Mouse (Mus musculus): Measurements from ENCODE around the gene Mob3c. TPM values are rescaled to one million over a fixed set of nuclear protein-coding genes. Genes with fewer than 3 reads are reported as not detected.

Mob3c gene
- polyA plus RNA-seq, 1 experiment from 2014 or later, result 9.8 TPM

DNA sequence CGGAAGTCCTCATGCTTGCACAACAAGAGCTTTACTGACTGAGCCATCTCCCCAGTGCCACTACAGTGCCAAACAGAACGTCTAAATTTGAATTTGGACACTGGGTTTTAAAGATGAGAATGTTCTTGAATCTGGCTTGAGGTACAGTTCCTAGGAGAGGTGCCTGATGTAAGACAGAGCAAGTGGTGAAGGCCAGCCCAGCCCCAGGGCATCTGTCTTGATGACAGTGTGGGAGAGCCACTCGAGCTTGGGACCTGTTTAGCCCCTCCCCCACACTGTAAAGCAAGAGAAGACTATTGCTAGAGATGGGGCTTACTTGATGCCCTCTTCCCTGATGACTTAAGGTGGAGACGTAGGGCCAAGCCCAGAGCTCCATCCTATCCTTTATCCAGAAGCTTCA is 54.3 kb downstream of the Mob3c start:
- no peak overlapping the region for H3K9ac ChIP-seq
- H3K4me3 ChIP-seq, result no peak overlapping the region
- no peaks in the 10 kb centered on the region for H3K36me3 ChIP-seq
- WGBS, result 55% methylated on average over 4 of the region's 4 CpGs
- no peak overlapping the region for H3K4me2 ChIP-seq
- H3K4me1 ChIP-seq, result peaks cover 11% of the 10 kb centered on the region
- no peak for ATAC-seq (ENCODE audit: insufficient number of reproducible peaks, insufficient read depth, low FRiP score, low TSS enrichment, low read depth)
- H3K27me3 ChIP-seq, result peaks cover 11% of the 10 kb centered on the region
- H3K27ac ChIP-seq, result no peak overlapping the region
- no peaks in the 10 kb centered on the region for H3K9me3 ChIP-seq

DNA sequence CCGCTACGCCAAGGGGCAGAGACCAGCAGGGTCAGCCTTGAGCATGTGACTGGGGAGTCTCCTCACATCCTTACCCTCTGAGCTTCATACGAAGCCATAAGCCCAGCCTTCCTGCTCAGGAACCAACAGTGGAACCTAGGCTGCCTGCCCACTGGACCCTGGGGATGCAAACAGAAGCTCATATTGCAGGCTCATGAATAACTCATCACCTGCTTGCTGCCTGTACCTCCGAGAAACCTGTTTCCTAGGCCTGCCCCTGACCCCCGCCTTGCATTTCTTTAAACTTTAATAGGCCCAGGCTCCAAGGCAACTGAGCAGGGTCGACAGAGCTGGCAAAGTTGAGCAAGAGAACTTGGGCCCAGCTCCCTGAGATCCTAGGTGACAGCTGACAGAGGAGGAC is 56.1 kb downstream of the Mob3c start, which contains the start of gene Kncn:
Gene Kncn, plus strand, starts transcription at position 379 of the 400 bp plus-strand sequence.
- Histone ChIP-seq H3K27me3 (peaks cover 14% of the 10 kb centered on the region; the same call in 1 of the 2 replicates), H3K9ac (no peak within 1 kb of the TSS), H3K4me3 (no peak within 1 kb of the TSS), H3K27ac (no peak within 1 kb of the TSS), H3K9me3 (no peaks in the 10 kb centered on the region), H3K36me3 (no peaks in the 10 kb centered on the region), H3K4me1 (no peaks in the 10 kb centered on the region), H3K4me2 (no peak within 1 kb of the TSS)
- ATAC-seq (ENCODE audit: insufficient number of reproducible peaks, insufficient read depth, low FRiP score, low TSS enrichment, low read depth), result no peak
- 79% methylated on average over 6 of the region's 6 CpGs for WGBS

Other genes with a start within 250 kb of the Mob3c start
- gene Cyp4a32, start 227.1 kb upstream of the Mob3c start, polyA plus RNA-seq (2015; fragmentation: Nextera tagmentation; extraction: Ambion mirVana), result not detected in 2 replicates
- gene Cyp4b1, start 180.4 kb upstream of the Mob3c start, polyA plus RNA-seq (2015; fragmentation: Nextera tagmentation; extraction: Ambion mirVana), result 1.0 and 1.5 TPM in 2 replicates
- gene Efcab14, start 90.3 kb upstream of the Mob3c start, polyA plus RNA-seq (2015; fragmentation: Nextera tagmentation; extraction: Ambion mirVana), result 37.4 and 37.9 TPM in 2 replicates
- 0.53 TPM in 1 of 2 replicates, not detected in the other for gene Tex38, start 47.1 kb upstream of the Mob3c start, polyA plus RNA-seq (2015; fragmentation: Nextera tagmentation; extraction: Ambion mirVana)
- gene Atpaf1, start 43.3 kb upstream of the Mob3c start, polyA plus RNA-seq (2015; fragmentation: Nextera tagmentation; extraction: Ambion mirVana), result 56.7 and 60.5 TPM in 2 replicates
- gene Mknk1, start 11.1 kb downstream of the Mob3c start, polyA plus RNA-seq (2015; fragmentation: Nextera tagmentation; extraction: Ambion mirVana), result 25.9 and 32.2 TPM in 2 replicates
- gene Kncn, start 56.3 kb downstream of the Mob3c start, polyA plus RNA-seq (2015; fragmentation: Nextera tagmentation; extraction: Ambion mirVana), result not detected in 2 replicates
- gene 6430628N08Rik, start 62.6 kb downstream of the Mob3c start, polyA plus RNA-seq (2015; fragmentation: Nextera tagmentation; extraction: Ambion mirVana), result not detected in 2 replicates
- 2.4 and 3.9 TPM in 2 replicates for gene Dmbx1, start 111.8 kb downstream of the Mob3c start, polyA plus RNA-seq (2015; fragmentation: Nextera tagmentation; extraction: Ambion mirVana)
- gene Faah, start 189.8 kb downstream of the Mob3c start, polyA plus RNA-seq (2015; fragmentation: Nextera tagmentation; extraction: Ambion mirVana), result 2.1 and 2.8 TPM in 2 replicates
- 20.6 and 24.4 TPM in 2 replicates for gene Nsun4, start 225.8 kb downstream of the Mob3c start, polyA plus RNA-seq (2015; fragmentation: Nextera tagmentation; extraction: Ambion mirVana)
- gene Uqcrh, start 247.0 kb downstream of the Mob3c start, polyA plus RNA-seq (2015; fragmentation: Nextera tagmentation; extraction: Ambion mirVana), result 479 and 566 TPM in 2 replicates
- 78.3 and 80.8 TPM in 2 replicates for gene Lrrc41, start 247.2 kb downstream of the Mob3c start, polyA plus RNA-seq (2015; fragmentation: Nextera tagmentation; extraction: Ambion mirVana)